Mouse (Mus musculus) brain, embryonic 14.5 days (tissue): Measurements from ENCODE around the gene Rhou. TPM values are rescaled to one million over a fixed set of nuclear protein-coding genes. Genes with fewer than 3 reads are reported as not detected.
A peak's percentile ranks its signal among the peaks of the same experiment; 100 is the strongest.

ENCODE experiments used
- DNase-seq: peaks from one replicate; pipeline ENCODE4 v3.0.0-alpha.2; 2011; ENCODE audit warnings: low read depth
- CTCF ChIP-seq: fragments of 200-500 bp; IDR thresholded peaks from 2 replicates; pipeline ENCODE4 v1.5.1; 2012; ENCODE audit warnings: inconsistent platforms, mild to moderate bottlenecking, moderate library complexity, borderline replicate concordance; ENCODE audit not compliant: insufficient read depth, insufficient read length; ENCODE audit errors: extremely low read depth
- POLR2A ChIP-seq: fragments of 200-500 bp; IDR thresholded peaks from 2 replicates; pipeline ENCODE4 v1.6.1; 2012; ENCODE audit warnings: mild to moderate bottlenecking, inconsistent platforms, borderline replicate concordance; ENCODE audit not compliant: poor library complexity, insufficient read depth, insufficient read length, severe bottlenecking; ENCODE audit errors: extremely low read depth
- polyA plus RNA-seq: library from polyadenylated mRNA; depleted of rRNA; stranded (reverse); fragments of >200 nt; gene quantifications from 2 replicates; pipeline ENCODE4 v1.2.3, GENCODE M21; 2012

The Rhou gene
- polyA plus RNA-seq, 1 experiment = 30.1 TPM

DNA sequence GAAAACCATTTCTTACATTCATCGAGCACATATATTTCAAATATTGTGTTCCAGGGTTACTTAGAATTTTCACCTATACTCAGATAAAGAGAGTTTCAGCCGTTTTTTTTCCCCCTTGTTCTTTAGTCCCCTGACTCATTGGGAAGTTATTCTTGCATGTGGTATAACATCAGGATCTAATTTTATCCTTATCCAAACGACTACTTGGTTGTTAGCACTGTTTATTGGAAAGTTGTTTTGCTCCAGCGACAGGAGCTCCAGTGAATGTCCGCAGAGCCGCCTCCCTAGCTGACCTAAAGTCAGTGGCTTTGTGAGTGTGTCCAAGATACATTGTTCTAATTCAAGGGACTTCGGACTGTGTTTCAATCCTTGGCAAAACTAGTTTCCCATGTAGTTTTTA is 19.9 kb upstream of the Rhou start:
- DNase-seq = no peak
- TF ChIP-seq POLR2A (no peak), CTCF (no peak)

DNA sequence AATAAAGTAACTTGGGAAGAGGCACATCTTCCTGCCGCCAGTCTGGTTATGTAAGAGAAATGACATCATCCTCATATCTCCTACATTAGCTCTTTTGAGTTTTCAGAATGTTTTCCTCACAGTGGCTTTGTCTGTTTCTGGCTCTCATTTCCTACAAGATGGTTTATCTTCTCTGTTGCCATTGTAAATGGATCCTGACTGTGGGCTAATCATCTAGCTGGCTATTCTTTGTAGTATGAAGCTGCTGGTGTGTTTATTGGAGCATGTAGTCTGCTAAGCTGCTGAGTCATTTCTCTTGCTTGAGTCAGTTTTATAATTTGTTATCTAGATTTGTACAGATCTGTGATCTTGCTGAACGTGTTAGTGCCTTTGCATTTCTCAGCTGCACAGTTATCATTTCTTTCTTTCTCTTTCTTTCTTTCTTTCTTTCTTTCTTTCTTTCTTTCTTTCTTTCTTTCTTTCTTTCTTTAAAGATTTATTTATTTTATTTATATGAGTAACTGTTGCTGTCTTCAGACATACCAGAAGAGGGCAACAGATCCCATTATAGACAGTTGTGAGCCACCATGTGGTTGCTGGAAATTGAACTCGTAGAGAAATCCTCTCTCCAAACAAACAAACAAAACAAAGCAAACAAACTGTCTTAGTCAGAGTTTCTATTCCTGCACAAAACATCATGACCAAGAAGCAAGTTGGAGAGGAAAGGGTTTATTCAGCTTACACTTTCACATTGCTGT is 19.2 kb upstream of the Rhou start:
- TF ChIP-seq POLR2A (no peak), CTCF (no peak)
- no peak for DNase-seq

DNA sequence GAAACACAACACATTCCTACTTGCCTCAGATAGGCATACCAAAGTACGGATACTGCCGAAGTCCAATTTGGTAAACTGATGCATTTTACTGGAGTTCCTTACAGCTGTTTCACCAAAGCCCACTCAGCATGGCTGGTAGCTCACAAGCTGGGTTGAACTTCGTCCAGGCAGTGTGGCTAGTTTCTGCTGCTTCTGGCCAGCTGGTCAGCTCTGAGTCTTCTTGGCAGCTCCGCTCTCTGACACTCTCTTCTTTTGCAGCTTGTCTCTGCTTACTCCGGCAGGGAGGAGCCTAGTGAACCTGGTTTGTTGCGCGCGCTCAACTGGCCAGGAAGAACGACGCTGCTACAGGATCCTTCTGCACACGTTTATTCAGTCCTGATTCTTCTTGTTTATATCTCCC is 18.1 kb upstream of the Rhou start:
- DNase-seq = no peak
- TF ChIP-seq CTCF = no peak
- TF ChIP-seq POLR2A = no peak

DNA sequence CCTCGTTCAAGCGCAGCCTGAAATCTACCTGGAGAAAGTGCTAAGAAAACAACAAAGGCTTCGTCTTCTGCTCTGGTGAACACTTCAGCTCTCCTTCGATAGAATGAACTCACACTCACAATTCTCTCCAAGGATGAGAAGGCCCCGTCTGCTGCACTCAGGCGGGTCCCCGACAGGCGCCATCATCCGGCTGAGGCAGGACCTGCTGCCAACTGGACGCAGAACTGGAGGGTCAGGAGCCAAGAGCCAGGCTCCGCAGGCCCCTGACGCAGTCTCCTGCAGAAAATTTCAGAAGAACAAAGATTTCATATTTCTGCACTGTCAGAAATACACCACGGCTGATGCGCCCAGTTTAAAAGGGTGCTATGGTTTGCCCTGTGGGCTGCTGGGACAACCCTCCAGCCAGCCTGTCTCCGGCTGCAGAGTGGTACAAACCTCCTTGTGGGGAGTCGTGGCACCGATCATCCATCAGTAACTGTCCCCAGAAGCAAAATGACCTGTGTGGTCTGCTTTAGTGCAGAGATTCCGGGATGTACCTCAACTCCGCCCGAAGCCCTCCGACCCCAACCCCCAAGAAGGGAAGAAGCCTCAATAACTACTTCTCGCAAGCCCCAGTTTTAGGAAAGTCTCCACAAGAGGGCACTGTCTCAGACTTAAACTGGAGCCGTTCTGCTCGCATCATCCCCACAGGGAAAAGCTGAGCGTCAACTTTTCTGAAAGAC is 10.2 kb upstream of the Rhou start:
- DNase-seq = peak; percentile 87
- no peak for TF ChIP-seq POLR2A
- peak; percentile 77 for TF ChIP-seq CTCF

DNA sequence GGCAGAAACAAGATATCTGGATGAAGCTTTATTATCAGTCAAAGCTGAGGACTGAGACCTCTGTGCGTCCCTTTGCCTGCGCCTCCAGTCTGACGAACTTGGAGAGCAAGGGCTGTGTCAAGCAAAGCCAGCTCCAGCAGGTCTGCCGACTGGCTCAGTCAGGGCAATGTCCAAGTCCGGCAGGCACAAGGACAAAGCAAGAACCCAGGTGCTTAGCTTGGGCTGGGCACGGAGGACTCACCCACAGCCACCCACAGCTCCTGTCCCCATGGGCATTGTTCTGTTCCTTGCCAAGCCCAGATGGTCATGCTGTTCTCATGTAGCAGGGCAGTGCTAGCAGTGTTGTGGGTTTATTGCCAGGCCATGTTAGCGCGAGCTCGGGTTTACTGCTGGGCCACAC is 8.5 kb upstream of the Rhou start:
- TF ChIP-seq CTCF (no peak), POLR2A (no peak)
- no peak for DNase-seq

DNA sequence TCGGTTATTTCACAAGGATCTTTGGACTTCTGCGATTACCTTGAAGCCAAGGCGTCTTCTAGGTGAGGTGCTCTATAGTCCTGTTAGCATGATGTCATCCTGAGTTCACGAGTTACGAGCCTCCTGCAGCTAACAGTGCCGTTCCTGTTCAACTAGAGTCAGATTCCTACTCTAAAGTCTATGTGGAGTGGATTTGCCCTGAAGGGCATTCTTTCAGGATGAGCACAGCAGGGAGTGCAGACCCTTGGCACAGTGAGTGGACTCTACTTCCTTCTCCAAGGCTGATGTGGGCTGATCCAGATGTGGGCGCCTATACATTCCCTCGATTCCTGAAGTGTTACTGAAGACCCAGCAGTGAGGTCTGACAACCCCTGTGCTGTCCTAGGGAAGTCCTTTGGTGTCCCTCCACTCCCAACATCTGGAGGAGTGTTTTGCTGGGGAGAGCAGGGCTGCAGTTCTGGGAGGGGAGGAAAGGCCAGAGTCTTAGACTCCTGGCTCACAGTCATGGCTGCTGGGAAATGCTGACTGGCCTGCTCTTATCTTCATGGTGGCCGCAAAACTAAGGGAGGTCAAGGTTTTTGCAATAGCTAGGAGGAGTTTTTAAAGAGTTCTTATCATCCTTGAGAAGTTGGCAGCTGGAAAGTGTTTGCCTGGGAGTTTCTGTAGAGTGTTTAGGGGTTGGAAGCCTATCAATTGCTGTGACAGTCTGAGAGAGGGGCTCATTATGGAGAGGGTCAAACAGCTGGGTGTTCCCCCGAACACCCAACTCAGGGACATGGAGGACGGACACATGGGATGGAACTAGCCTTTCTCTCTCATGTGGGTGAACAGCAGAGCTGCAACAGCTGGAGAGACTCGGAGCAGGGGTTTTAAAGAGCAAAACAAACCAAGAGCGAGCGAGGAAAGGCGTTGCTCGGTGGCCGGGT is 5.2 kb upstream of the Rhou start:
- TF ChIP-seq CTCF (no peak), POLR2A (no peak)
- DNase-seq = no peak

DNA sequence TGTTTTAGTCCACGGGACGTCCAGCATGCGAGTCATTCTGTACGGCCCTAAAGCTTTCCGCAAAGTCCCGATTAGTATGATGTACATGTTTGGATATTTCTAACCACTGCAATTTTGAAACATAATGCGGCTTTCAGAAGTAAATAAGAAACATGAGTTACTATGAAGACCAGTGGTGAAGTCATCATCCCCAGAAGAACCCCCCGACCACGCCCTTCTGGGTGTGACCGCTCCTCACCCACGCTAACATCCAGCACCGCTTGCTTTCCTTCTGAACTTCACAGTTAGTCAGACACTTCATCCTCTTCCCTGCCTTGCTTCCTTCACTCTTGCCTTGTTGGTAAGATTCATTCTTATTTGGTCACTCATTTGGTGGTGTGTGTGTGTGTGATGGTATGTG is 4.2 kb upstream of the Rhou start:
- no peak for TF ChIP-seq POLR2A
- TF ChIP-seq CTCF = no peak
- DNase-seq = no peak

DNA sequence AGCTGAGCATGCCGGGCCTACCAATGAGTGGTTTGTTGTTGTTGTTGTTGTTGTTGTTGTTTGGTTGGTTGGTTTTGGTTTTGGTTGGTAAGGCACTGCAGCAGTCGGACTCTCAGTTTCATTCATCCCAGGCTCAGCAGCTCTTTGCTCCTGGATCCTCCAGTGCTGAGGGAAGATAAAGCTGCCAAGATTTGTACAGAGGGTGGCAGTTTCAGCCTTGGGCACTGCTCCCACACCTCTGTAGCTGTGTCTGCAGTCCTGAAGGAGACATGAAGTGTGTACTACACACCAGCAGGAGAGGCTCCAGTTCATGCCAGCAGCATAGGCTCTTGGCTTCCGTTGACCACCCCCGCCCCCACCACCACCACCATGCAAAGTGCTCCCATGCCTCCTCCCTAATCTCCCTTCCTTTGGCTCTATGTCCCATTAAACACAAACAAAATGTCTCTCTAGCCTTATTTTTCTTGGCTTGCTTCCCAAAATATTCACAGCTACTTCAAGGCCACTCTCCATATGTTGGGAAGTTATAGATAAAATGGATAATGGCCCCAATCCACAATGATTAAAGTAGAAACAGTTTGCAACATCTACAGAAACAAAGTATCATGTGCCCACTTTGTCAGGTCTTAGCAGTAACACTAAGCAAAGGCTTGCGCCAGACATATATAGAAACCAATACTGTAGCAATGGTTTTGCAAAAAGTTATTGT is 2.2 kb upstream of the Rhou start:
- TF ChIP-seq CTCF (no peak), POLR2A (no peak)
- DNase-seq = no peak

DNA sequence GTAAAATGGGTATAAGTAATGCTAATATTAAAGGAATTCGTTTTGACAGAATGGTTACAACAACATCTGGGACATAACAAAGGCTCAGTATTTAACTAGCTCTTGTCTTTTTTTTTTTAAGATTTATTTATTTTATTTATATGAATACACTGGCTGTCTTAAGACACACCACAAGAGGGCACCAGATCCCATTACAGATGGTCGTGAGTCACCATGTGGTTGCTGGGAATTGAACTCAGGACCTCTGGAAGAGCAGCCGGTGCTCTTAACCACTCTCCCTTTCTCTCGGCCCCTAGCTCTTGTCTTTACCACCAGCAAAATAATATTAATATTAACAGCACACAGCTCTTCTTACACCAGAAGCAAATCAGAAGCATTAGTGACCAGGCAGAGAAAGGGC is 1.1 kb upstream of the Rhou start:
- TF ChIP-seq CTCF = peak; percentile 8; the same call in 1 of the 2 replicates
- TF ChIP-seq POLR2A = no peak
- DNase-seq = peak; percentile 20

DNA sequence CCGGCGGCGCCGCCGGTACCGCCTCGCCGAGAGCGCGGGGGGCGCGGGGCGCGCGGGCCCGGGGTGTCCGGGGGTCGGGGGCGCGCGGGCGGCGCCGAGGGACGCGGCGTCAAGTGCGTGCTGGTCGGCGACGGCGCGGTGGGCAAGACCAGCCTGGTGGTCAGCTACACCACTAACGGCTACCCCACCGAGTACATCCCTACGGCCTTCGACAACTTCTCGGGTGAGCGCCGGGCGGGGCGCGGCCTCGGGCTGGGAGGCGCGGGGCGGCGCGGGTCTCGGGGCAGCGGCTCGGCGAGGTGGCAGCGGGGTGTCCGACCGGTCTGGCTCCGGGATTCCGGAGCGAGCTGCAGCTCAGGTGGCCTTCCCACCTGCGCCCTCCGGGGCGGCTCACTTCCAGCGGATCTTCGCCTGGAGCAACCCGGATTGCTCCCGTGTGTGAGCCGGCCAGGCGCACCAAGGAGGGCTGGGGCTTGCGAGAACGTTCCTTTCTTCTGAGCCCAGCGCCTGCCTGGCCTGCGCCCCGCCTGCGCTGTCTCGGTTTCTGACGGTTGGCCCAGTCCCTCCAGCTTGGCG is 353 bp downstream of the Rhou start:
- TF ChIP-seq CTCF (no peak), POLR2A (peak; percentile 32; the same call in 1 of the 2 replicates)
- peak; percentile 79 for DNase-seq
